Mouse (Mus musculus) c-Kit-negative CD71-positive TER-119-positive erythroid progenitor cells, embryonic 14.5 days (primary cell): ENCODE measurements around the gene Immp2l.

Experiments
- DNase-seq: peaks from one replicate; pipeline ENCODE4 v3.0.0-alpha.2; 2013; ENCODE audit warnings: low read depth, low spot score

Gene Immp2l

DNA sequence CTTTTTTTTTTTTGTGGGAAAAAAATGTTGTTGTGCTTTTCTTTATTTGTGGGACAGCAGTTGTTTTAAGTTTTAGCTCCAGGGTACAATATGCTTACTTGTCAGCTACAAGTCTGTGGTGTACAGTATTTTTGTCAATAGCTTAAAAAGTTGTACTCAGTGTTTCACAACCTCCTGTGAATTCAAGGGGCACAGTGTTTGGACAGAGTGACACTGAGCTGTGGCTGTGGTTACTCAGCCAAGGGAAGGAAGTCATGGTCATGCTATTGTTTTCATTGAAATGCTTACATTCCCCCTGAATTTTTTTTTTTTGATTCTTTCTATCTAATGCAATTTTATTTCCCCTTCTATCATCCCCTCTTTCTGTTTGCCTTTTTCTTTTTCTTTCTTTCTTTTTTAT, 159.0 kb downstream of the Immp2l start:
- DNase-seq, result no peak

DNA sequence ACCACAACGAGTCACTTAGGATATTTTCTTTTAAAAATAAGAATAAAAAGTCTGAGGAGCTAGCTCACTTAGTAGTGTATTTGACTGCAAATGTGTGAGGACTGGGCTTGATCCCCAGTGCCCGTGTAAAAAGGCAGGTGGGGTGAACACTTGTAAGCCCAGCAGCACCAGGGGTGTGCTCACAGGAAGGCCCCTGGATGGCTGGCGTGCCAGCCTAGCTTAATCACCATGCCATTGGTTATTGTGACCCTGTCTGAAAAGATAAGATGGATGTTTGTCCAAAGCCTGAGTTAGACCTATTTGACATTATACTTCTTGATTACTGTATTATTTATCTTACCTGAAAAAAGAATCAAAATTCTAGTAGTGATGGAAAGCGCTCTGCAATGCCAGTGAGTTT, 161.2 kb downstream of the Immp2l start:
- no peak for DNase-seq

DNA sequence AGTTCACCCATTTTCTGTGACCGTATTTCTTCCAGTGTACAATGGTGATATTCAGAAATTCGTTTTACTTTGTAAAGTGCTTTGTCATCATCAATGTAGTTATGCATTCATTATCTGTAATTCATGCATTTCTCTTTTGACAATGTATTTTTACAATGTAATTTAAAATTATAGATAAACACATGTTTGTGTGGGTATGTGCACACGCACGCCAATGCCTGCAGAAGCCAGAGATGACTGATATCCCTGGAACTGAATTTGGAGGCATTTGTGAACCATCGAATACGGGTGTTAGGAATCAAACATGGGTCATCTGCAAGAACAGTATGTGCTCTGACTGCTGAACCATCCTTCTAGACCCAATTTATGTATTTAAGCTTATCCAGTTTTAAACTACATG, 161.6 kb downstream of the Immp2l start:
- no peak for DNase-seq

DNA sequence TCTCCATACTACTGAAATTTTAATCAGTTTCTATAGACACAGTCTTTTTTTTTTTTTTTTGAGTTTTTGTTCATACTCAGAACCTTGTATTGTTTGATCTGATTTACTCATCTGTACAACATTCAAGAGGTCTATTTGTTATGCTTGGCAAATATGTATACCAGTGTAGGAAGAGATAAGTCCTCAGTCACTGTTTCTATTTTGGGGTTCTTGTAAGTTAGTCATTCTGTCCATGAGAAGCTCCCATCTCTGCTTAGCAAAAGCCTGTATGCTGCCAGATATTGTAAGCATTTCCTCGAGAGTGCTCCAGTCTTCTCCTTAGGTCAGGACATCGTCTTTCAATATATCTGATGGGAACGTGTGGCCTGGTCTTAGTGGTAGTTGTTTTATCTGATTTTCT, 168.9 kb downstream of the Immp2l start:
- no peak for DNase-seq

DNA sequence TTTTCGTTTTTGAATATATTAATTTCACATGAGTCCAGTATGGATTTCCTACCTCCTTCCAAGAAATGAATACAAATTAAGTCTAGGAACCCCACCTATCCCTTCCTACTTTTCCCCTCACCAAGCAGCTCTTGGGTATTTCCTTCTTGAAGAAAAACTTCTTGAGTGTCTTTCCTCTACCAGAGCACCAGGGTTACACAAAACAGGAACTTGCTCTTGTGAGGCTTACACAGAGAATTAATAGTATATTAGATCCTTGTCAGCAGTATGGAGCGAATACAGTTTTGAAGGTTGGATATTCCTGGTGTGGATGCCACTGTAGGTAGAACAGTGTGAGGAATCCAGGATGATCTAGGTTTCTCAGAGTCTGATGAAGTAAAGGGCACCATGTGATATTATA, 172.5 kb downstream of the Immp2l start:
- DNase-seq, result no peak

DNA sequence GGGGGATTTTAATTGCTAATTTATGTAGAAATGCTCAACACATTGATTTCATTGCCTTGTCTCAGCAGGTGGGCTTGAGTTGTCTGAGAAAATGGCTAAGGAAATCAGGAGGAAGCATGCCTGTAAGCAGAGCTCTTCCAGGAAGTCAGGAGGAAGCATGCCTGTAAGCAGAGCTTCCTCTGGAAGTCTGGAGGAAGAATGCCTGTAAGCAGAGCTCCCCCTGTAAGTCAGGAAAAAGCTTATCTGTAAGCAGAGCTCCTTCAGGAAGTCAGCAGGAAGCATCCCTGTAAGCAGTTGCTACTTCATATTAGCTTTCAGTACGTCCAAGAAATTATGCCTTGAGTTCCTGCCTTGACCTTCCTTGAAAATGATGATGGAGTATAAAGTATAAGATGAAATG, 191.3 kb downstream of the Immp2l start:
- no peak for DNase-seq

DNA sequence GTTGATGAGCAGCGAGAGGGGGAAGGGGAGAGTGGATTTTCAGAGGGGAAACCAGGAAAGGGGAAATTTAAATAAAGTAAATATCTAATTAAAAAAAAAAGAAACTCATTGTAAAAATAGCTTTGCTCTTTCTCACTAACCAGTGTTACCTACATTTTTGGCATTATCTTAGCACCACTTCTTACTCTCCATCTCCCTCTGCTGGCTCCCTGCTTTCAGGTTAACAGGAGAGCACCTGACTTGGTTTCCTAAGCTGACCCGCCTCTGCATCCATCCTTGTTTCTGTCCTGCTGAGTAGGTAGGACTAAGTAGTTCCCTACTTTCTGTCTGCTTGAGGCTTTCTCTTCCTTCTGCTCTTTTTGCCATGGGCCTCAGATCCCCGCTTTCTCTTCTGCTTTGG, 198.0 kb downstream of the Immp2l start:
- no peak for DNase-seq

DNA sequence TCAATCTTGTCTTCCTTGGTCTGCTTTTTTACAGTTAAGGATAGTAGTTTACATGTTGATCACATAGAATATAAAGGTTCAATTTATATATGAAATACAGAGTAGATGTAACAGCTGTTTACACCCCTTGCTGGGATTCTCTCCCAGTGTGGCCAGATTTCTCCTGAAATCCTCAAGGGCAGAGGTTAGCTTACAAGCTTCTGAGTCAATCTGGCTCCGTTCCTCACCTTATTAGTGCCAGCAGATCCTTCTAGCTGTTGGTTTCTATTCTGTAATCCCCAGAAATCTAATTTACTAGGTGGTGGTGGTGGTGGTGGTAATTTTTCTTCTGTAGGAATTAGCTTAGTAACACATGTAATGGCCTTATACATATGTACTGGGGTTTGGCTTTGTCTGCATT, 199.8 kb downstream of the Immp2l start:
- no peak for DNase-seq

DNA sequence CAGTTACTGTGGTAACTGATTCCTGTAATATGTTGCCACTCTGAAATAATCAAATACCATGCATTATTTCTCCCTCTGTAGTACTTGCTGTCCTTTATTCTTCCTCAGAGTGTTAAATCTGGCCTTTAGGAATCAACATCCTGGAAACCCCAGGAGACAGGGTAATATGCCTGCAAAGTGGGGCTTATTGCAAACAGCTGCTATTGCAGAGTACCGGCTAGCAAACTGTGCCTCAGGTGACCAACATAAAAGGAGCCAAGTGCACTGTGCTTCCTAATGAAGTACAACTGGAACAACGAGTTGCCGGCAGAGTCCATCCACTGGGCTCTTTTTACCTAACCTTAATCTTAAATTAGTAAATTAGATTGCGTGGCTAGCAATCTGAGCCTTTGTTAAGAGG, 200.6 kb downstream of the Immp2l start:
- no peak for DNase-seq

DNA sequence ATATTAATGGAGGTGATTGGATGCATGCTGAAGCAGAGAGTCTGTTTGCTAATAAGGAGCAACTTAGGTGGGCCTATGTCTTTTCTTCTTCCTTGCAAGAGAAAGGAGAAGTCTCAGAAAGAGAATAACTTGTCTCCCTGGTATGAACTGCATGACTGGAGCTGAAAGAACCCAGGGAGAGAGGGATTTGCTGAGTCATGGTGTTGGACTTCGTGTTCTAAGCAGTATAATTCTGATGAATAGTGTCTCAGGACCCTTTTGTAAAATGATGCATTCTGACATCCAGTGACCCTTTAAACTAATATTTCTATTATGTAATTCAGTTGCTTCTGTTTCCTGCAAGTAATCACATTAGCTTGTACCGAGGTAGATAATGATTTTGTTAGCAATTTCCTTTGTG, 208.1 kb downstream of the Immp2l start:
- DNase-seq, result no peak

DNA sequence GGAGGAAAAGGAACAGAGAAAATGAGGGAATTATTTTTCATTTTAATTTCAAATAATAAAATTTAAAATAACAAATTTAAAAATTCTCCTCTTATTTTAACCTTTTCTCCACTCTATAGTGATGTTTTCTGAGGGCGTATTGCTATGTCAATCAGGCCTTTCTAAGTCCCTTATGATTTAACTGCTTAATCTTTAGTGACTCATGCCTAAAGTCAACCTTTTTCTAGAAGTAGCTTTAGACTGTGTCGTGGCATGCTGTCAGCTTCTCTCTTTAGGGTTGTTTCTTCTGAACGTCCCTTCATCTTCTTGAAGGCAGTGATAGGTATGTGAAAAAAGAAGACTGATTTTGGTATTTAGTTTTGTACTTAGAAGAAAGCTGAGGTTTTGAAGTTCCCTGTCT, 214.0 kb downstream of the Immp2l start:
- DNase-seq, result no peak

DNA sequence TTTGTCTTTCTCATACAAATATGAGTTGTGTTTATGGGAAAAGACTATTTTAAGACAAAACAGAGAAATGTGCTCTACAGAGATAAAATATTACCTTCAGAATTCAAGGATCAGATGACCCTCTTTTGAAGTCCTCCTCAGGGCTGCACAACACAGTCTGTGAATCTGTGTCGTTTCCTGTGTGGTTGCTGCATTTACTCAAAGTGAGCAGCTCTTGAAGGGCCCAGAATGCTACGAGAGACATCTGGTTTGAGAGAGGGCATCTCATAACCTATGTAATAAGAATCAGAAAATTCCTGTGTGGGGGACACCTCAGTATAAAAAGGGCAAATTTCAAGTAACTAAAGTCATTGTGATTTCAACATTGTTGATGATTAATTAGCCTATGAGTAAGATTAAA, 217.3 kb downstream of the Immp2l start:
- no peak for DNase-seq

DNA sequence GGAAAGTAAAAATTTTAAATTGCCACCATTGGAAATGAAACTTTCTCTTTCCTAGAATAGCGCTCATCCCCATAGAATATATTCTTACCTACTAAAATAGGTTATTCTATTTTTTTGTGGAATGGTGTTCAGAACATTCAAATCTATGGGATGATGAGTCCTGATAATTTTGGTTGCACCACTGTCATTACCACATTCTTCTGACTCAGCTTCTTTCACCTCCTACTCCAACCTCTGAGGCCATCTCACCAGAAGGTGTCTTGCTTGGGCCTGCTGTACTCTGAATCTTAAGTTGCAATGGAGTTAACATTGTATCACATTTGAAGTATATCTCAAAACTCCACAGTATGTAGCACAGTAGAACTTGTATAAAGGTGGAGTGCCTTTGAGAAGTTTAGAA, 224.4 kb downstream of the Immp2l start:
- no peak for DNase-seq

DNA sequence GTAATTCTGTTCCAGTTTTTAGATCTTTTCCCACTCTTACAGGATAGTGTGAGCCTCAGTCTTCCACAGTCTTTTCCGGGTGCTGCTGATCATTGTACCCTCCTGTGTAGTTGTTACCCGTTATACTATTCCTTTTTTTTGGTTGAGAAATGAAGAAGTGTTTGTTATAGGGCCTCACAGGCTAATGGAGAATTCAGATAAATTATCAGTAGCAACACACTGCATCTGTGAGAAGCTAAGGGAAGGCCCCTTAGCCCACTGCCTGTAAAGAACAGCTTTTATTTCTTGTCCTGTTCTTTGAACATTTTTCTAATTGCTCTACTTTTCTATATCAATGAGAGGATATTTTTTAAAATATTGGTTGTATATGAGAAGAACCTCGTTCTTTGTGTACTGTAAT, 226.2 kb downstream of the Immp2l start:
- no peak for DNase-seq

DNA sequence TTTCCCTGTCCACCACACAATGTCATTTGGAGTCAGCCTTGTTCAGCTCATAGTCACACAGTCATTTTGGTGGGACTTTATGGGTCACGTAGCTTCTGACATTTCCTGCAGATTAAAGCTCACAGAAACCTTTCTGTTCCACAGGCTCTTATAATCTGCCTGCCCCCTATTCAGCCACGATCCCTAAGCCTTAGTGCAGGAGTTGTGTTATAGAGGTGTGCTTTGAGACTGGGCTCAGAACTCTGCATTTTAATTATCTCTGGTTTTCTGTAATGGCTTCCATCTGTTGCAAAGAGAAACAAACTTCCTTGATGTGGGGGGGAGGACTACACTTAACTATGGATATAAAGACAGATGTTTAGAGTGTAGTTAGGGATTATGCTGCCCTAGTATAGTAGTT, 234.0 kb downstream of the Immp2l start:
- no peak for DNase-seq

DNA sequence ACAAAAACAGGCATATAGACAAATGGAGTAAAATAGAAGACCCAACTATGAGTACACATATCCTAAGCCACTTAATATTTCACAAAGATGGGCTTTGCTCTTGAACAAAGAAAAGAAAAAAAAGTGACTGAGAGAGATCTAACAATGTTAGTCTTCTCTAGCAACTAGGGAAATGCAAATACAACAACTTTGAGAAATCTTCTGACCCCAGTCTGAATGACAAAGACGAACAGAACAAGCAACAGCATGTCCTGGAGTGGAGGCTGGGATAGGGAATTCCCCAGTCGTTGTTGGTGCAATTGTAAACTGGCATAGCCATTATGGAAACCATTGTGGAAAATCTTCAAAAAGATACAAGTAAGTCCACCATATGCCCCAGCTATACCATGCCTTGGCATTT, 235.7 kb downstream of the Immp2l start:
- no peak for DNase-seq

DNA sequence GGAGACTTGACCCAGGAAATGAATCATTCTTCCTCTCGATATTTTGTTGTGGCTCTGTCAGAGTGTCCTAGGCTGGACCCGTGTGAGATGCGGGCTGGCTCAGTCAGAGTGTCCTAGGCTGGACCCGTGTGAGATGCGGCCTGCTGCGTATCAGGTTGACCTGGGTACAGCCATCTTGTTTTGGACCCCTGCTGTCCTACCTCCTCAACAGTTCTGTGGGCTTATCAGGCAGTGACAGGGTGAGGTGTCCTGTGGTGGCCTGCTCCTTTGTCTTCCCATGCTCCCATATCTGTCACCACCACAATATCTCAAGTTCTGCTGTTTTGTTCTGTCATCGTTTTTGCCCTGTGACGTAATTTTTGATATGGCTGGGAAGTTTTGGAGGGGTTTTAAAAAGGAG, 250.2 kb downstream of the Immp2l start:
- DNase-seq, result no peak

DNA sequence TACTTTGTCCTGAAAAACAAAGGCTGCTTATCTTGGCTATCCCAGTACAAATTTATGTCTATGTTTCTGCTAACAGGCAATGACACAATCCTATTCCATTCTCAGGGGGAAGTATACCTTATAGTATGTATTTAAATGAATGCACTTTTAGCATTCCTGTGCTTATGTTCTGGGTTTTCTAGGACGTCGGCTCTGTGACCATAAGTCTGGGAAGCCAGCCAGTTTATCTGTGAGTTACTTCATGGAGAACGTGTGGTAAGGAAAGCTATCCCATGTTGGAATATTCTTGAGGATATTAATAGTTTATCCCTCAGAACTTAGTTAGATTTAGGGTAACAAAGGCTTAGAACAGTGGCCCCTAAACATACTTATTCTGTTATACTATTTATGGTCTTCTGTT, 251.5 kb downstream of the Immp2l start:
- DNase-seq, result no peak

DNA sequence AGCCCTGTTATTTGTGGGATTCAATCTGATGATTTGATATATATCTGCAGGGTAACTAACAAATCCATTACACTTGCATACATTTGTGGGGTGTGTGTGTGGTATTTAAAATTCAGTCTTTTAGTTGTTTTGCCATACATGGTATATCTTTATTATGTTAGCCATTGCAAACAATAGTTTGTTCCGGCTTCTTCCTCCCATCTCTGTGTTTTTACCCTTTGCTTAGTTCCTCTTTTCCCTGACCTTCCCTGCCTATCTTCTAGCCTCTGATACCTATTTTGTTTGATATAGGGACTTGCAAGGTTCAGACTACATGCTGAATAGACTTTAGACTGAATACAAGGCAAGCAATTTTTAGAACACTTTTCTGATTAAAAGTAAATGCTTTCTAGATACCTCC, 254.0 kb downstream of the Immp2l start:
- DNase-seq, result no peak

DNA sequence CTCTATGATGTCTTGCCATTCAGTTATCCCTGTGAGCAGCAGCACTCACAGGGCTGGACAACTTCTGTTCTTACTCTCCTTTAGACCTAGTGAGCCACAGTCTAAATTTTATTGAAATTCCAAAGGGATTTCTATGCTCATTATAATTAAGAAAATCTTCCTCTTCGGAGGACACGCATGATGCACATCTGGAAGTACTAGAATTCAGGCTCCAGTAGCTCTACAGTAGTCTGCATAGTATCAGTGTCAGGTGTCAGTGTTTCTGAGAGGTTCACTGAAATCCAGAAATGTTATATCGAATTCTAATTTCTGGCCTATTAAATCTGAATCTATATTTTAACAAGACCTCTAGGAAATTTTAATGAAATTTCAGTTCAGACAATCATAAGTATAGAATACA, 265.2 kb downstream of the Immp2l start:
- no peak for DNase-seq

DNA sequence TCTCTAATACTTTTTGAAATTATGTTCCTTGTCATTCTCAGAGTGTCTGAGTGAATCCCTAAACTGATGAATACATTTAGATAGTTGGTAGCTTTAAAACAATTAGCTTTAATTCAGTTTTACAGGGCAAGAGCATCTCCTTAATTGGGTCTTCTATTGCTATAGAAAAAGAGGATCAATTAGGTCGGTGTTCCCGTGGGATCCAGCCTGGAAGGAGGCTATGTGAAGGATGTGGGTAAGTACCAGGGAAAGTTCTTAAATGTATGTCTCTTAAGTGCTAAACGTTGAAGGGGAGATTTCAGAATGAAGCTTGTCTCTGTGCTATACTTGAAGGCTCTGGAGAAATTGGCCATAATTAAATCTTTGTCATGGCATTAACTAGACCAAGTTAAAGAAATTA, 283.1 kb downstream of the Immp2l start:
- DNase-seq, result no peak

DNA sequence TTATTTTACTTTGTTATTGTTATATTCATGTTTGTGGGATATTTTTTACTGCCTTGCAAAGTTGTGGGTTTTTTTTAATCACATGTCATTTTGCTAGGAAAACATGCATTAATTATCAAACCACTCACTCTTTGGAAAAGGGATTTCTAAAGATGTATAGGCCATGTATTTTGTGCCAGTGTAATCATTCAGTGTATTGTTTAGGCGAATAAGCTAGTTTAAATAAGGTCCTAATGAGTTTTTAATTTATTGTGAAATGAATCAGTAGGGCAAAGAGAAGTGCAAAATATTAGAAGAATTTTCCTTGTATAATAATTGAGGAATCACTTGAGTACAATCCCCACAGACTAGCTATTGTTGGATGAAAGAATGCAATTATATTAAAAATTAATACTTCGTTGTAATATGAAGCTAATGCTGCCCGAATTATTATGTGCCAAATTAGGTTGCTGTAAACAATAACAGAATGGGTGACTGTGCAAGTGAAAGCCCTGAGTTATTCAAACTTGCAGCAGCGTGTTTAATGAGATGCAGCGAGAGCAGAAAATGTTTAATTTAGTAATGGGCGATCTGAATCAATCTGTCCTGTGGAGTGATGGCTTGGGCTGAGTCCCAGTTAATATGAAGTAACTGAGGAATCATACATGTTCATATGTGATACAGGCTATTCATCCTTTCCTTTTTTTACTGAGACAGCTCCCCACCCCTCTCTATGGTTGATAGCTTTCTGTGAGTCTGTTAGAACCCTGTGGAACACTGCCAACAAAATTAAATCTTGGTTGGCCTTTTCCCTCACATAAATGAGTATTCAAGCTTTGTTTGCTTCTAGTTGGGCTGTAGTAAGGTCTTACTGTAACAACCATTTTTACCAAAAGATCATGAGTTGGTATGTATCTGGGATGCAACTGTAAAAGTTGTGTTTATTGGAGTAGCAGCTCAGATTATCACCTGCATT, 285.1 kb downstream of the Immp2l start:
- no peak for DNase-seq

DNA sequence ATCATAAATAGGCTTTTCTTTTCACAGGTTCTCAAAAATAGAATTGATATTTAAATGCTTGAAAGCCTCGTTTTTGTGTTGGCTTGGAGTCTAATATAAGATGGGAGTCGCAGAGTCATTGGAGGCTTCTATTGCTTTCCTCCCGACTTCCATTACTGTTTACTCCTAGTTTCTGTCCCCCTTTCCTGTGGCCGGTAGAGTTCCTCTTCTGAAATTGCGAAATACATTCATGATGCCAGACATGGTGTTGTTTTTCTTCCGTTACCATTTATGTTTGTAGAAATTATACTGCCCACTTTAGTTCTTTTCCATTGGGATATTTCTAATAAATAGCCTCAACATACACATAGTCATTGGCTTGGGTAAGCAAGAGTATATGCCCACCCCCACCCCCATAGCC, 289.5 kb downstream of the Immp2l start:
- no peak for DNase-seq
